Mouse (Mus musculus) intestine, postnatal 0 days (tissue): ENCODE measurements around the gene Pcgf2. TPM values are rescaled to one million over a fixed set of nuclear protein-coding genes. Genes with fewer than 3 reads are reported as not detected.

Source experiments
- ATAC-seq: fragments of 200-750 bp; cut with Nextera tagmentation; 2 replicates; pipeline ENCODE4 v1.8.0; 2017; ENCODE audit warnings: mild to moderate bottlenecking, moderate TSS enrichment, moderate library complexity
- H3K27ac ChIP-seq: fragments of 300-500 bp; sonication (generic); 2 replicates; pipeline ENCODE4 v1.5.1; 2014; ENCODE audit warnings: mild to moderate bottlenecking, low read depth, low read length, moderate library complexity
- H3K27me3 ChIP-seq: fragments of 300-500 bp; sonication (generic); replicated peaks from 2 replicates; pipeline ENCODE4 v1.6.1; 2014; ENCODE audit warnings: low read length, mixed read lengths; ENCODE audit not compliant: control insufficient read depth, insufficient read depth
- H3K36me3 ChIP-seq: fragments of 300-500 bp; sonication (generic); 2 replicates; pipeline ENCODE4 v1.6.1; 2014; ENCODE audit warnings: mild to moderate bottlenecking, moderate library complexity; ENCODE audit not compliant: control insufficient read depth, insufficient read depth
- H3K4me1 ChIP-seq: fragments of 300-500 bp; sonication (generic); replicated peaks from 2 replicates; pipeline ENCODE4 v1.6.1; 2014; ENCODE audit warnings: antibody characterized with exemption, low read length, mixed read lengths; ENCODE audit not compliant: control insufficient read depth, insufficient read depth
- H3K4me2 ChIP-seq: fragments of 300-500 bp; sonication (generic); replicated peaks from 2 replicates; pipeline ENCODE4 v1.6.1; 2014; ENCODE audit warnings: low read depth, mild to moderate bottlenecking, moderate library complexity
- H3K4me3 ChIP-seq: fragments of 300-500 bp; sonication (generic); 2 replicates; pipeline ENCODE4 v1.5.1; 2014; ENCODE audit warnings: low read depth, low read length
- H3K9ac ChIP-seq: fragments of 300-500 bp; sonication (generic); 2 replicates; pipeline ENCODE4 v1.6.1; 2014; ENCODE audit warnings: mild to moderate bottlenecking, low read depth, low read length
- H3K9me3 ChIP-seq: fragments of 300-500 bp; sonication (generic); 2 replicates; pipeline ENCODE4 v1.6.1; 2016; ENCODE audit warnings: mixed run types; ENCODE audit not compliant: control insufficient read depth
- CTCF ChIP-seq: sonication (generic); IDR thresholded peaks from 2 replicates; pipeline ENCODE4 v1.5.1; 2016; ENCODE audit warnings: low read depth, mild to moderate bottlenecking, control low read depth, antibody characterized with exemption, moderate library complexity
- WGBS: fragments of 180-500 bp; shearing (Covaris S2); extraction: QIAGEN DNeasy Blood & Tissue Kit; methylation state at CpG from one replicate; pipeline ENCODE4 v1.1.7; 2014; 5-methylcytosine and 5-hydroxymethylcytosine counted together
- polyA plus RNA-seq: library from polyadenylated mRNA; unstranded; fragments of >200 nt; fragmentation: Nextera tagmentation; extraction: Ambion mirVana; gene quantifications from 2 replicates; pipeline ENCODE4 v1.2.1, GENCODE M21; 2015

Pcgf2 gene
- polyA plus RNA-seq, result 7.9 and 8.9 TPM in 2 replicates

GRCm38 (mm10) chr11:97700003-97700745 is at the start of gene Pcgf2:
Pcgf2 (minus strand) TSS chr11:97700497.
- H3K4me2 ChIP-seq, result peak within 1 kb of the TSS; percentile 79
- peaks cover 20% of the 10 kb centered on the region for H3K4me1 ChIP-seq
- ATAC-seq, result peak; percentile 9
- no peak for TF ChIP-seq CTCF
- WGBS, result under 1% methylated on average over 85 of the region's 85 CpGs
- H3K4me3 ChIP-seq, result peak within 1 kb of the TSS; percentile 77
- H3K9me3 ChIP-seq, result no peaks in the 10 kb centered on the region
- H3K9ac ChIP-seq, result peak within 1 kb of the TSS; percentile 85
- no peaks in the 10 kb centered on the region for H3K36me3 ChIP-seq
- H3K27ac ChIP-seq, result peak within 1 kb of the TSS; percentile 98
- no peaks in the 10 kb centered on the region for H3K27me3 ChIP-seq

GRCm38 (mm10) chr11:97748496-97748895 is 48.2 kb upstream of the Pcgf2 start:
- no peaks in the 10 kb centered on the region for H3K9me3 ChIP-seq
- H3K27me3 ChIP-seq, result no peaks in the 10 kb centered on the region
- 0 out of 2 replicates have a peak, but pooled peaks cover under 1% of the 10 kb centered on the region for H3K4me1 ChIP-seq
- no peak overlapping the region for H3K4me3 ChIP-seq
- no peak overlapping the region for H3K9ac ChIP-seq
- H3K4me2 ChIP-seq, result no peak overlapping the region
- TF ChIP-seq CTCF, result no peak
- H3K36me3 ChIP-seq, result peaks cover 59% of the 10 kb centered on the region
- WGBS, result 83% methylated on average over 5 of the region's 5 CpGs
- ATAC-seq, result no peak
- no peak overlapping the region; the same call in 1 of the 2 replicates for H3K27ac ChIP-seq

GRCm38 (mm10) chr11:97747773-97748172 is 47.5 kb upstream of the Pcgf2 start:
- no peak overlapping the region for H3K9ac ChIP-seq
- no peaks in the 10 kb centered on the region for H3K9me3 ChIP-seq
- peaks cover 53% of the 10 kb centered on the region for H3K36me3 ChIP-seq
- no peak for ATAC-seq
- no peaks in the 10 kb centered on the region for H3K27me3 ChIP-seq
- H3K27ac ChIP-seq, result no peak overlapping the region
- no peak overlapping the region for H3K4me2 ChIP-seq
- no peak for TF ChIP-seq CTCF
- 91% methylated on average over 8 of the region's 8 CpGs for WGBS
- peaks cover 5% of the 10 kb centered on the region; the same call in 1 of the 2 replicates for H3K4me1 ChIP-seq
- no peak overlapping the region for H3K4me3 ChIP-seq

- ATAC-seq, result no peak
- Histone ChIP-seq H3K9me3 (no peaks in the 10 kb centered on the region), H3K36me3 (peaks cover 33% of the 10 kb centered on the region), H3K4me1 (peaks cover 5% of the 10 kb centered on the region; the same call in 1 of the 2 replicates), H3K27ac (no peak overlapping the region), H3K4me3 (peak overlapping the region; percentile 89), H3K9ac (peak overlapping the region; percentile 78; the same call in 1 of the 2 replicates), H3K4me2 (peak overlapping the region; percentile 87), H3K27me3 (no peaks in the 10 kb centered on the region)
- no peak for TF ChIP-seq CTCF
- WGBS, result 9% methylated on average over 13 of the region's 13 CpGs
These were observed 45.0 kb upstream of the Pcgf2 start for GRCm38 (mm10) chr11:97745331-97745721.

GRCm38 (mm10) chr11:97744718-97745330 is 44.5 kb upstream of the Pcgf2 start:
- H3K27ac ChIP-seq, result peak overlapping the region; percentile 80
- no peak for TF ChIP-seq CTCF

GRCm38 (mm10) chr11:97744063-97744717 is 43.9 kb upstream of the Pcgf2 start, which contains the start of gene Pip4k2b:
Pip4k2b (minus strand) TSS chr11:97744704.
- H3K36me3 ChIP-seq, result peaks cover 23% of the 10 kb centered on the region
- peak within 1 kb of the TSS; percentile 87 for H3K4me2 ChIP-seq
- TF ChIP-seq CTCF, result no peak
- ATAC-seq, result peak; percentile 31
- H3K4me1 ChIP-seq, result peaks cover 5% of the 10 kb centered on the region; the same call in 1 of the 2 replicates
- H3K27ac ChIP-seq, result peak within 1 kb of the TSS; percentile 80
- peak within 1 kb of the TSS; percentile 89 for H3K4me3 ChIP-seq
- no peaks in the 10 kb centered on the region for H3K27me3 ChIP-seq
- H3K9me3 ChIP-seq, result no peaks in the 10 kb centered on the region
- under 1% methylated on average over 62 of the region's 63 CpGs for WGBS
- peak within 1 kb of the TSS; percentile 78 for H3K9ac ChIP-seq

More at GRCm38 (mm10) chr11:97744718-97745330, 44.5 kb upstream of the Pcgf2 start:
- no peaks in the 10 kb centered on the region for H3K27me3 ChIP-seq
- H3K4me1 ChIP-seq, result peaks cover 5% of the 10 kb centered on the region; the same call in 1 of the 2 replicates
- peak overlapping the region; percentile 78 for H3K9ac ChIP-seq
- ATAC-seq, result peak; percentile 98
- H3K36me3 ChIP-seq, result peaks cover 30% of the 10 kb centered on the region
- no peaks in the 10 kb centered on the region for H3K9me3 ChIP-seq
- 2% methylated on average over 38 of the region's 57 CpGs for WGBS
- peak overlapping the region; percentile 87 for H3K4me2 ChIP-seq
- H3K4me3 ChIP-seq, result peak overlapping the region; percentile 89
